Comparison of ENCODE assay signal across 20 mouse cellular contexts in genomic region chr17:84095089-84095488, GRCm38 (mm10).
DNase-seq lines count a peak whose midpoint lies in the region; ATAC-seq and TF ChIP-seq lines count a peak whose summit lies in the region.
"Had no signal": no experiment of that assay in that cellular context is flagged by ENCODE, and none has a peak within 500 bp of the region (broad histone marks: within the 10 kb centered on the region; RNA-seq: fewer than 3 reads in every experiment).

No protein-coding gene starts in this region.

- H3K4me2 ChIP-seq in forebrain, embryonic 12.5 days, result no peak overlapping the region
- no peak overlapping the region for H3K4me2 ChIP-seq in forebrain, embryonic 14.5 days (ENCODE audit: low read length)
- no peak overlapping the region for H3K4me2 ChIP-seq in lung, postnatal 0 days (replicated peaks; ENCODE audit: low read depth, low read length)
- H3K4me2 ChIP-seq: heart, embryonic 15.5 days; limb, embryonic 12.5 days; liver, embryonic 13.5 days had no signal

- H3K27me3 ChIP-seq in forebrain, embryonic 12.5 days, result no peaks in the 10 kb centered on the region
- no peaks in the 10 kb centered on the region for H3K27me3 ChIP-seq in forebrain, embryonic 14.5 days (replicated peaks; ENCODE audit: control insufficient read depth, insufficient read depth, low read length)
- no peaks in the 10 kb centered on the region for H3K27me3 ChIP-seq in lung, postnatal 0 days (replicated peaks; ENCODE audit: insufficient read depth, low read length)
- H3K27me3 ChIP-seq in embryonic facial prominence, embryonic 10.5 days (replicated peaks; ENCODE audit: low read depth, poor library complexity, severe bottlenecking), result peaks cover 24% of the 10 kb centered on the region
- H3K27me3 ChIP-seq: CH12.LX; heart, embryonic 15.5 days; neural tube, embryonic 12.5 days had no signal

- peaks cover 42% of the 10 kb centered on the region for H3K4me1 ChIP-seq in forebrain, embryonic 12.5 days
- peaks cover 19% of the 10 kb centered on the region for H3K4me1 ChIP-seq in forebrain, embryonic 14.5 days (ENCODE audit: control insufficient read depth, insufficient read depth, low read length)
- H3K4me1 ChIP-seq in lung, postnatal 0 days (ENCODE audit: insufficient read depth, low read depth, low read length), result peaks cover 4% of the 10 kb centered on the region; the same call in 1 of the 2 replicates
- H3K4me1 ChIP-seq in embryonic facial prominence, embryonic 10.5 days, result peaks cover 38% of the 10 kb centered on the region

- no peak for ATAC-seq in forebrain, embryonic 12.5 days (ENCODE audit: low FRiP score)
- no peak for ATAC-seq in forebrain, embryonic 14.5 days
- no peak for ATAC-seq in lung, postnatal 0 days
- 0 out of 2 replicates have a peak, but pooled peaks have one; percentile 34 for ATAC-seq in megakaryocyte progenitor cell, adult 5-6 weeks (replicated peaks; ENCODE audit: poor library complexity)

- H3K4me3 ChIP-seq in forebrain, embryonic 12.5 days (replicated peaks), result no peak overlapping the region
- H3K4me3 ChIP-seq in forebrain, embryonic 14.5 days (ENCODE audit: low read depth, low read length), result no peak overlapping the region
- H3K4me3 ChIP-seq in lung, postnatal 0 days (ENCODE audit: low read depth, low read length), result no peak overlapping the region
- no peak overlapping the region for H3K4me3 ChIP-seq in embryonic facial prominence, embryonic 10.5 days
- H3K4me3 ChIP-seq: heart, adult 2 months; heart, embryonic 15.5 days; limb, embryonic 12.5 days; liver, embryonic 13.5 days; neural tube, embryonic 12.5 days had no signal

- no peaks in the 10 kb centered on the region for H3K9me3 ChIP-seq in forebrain, embryonic 12.5 days
- no peaks in the 10 kb centered on the region for H3K9me3 ChIP-seq in forebrain, embryonic 14.5 days (replicated peaks; ENCODE audit: control insufficient read depth, low read length)
- no peaks in the 10 kb centered on the region for H3K9me3 ChIP-seq in lung, postnatal 0 days (ENCODE audit: low read length)
- no peaks in the 10 kb centered on the region for H3K9me3 ChIP-seq in embryonic facial prominence, embryonic 10.5 days
- H3K9me3 ChIP-seq: heart, embryonic 15.5 days; limb, embryonic 12.5 days; liver, embryonic 13.5 days; neural tube, embryonic 12.5 days had no signal

- TF ChIP-seq CTCF in lung, postnatal 0 days (IDR thresholded peaks at IDR 0.05), result no peak

- no peaks in the 10 kb centered on the region for H3K36me3 ChIP-seq in forebrain, embryonic 12.5 days (replicated peaks)
- no peaks in the 10 kb centered on the region for H3K36me3 ChIP-seq in forebrain, embryonic 14.5 days (ENCODE audit: control insufficient read depth, insufficient read depth, low read length)
- H3K36me3 ChIP-seq in lung, postnatal 0 days (ENCODE audit: insufficient read depth, low read length), result no peaks in the 10 kb centered on the region
- H3K36me3 ChIP-seq in embryonic facial prominence, embryonic 10.5 days (replicated peaks), result no peaks in the 10 kb centered on the region
- H3K36me3 ChIP-seq: heart, embryonic 15.5 days; limb, embryonic 12.5 days; liver, embryonic 13.5 days; neural tube, embryonic 12.5 days had no signal

- no peak for TF ChIP-seq EP300 in lung, postnatal 0 days (IDR thresholded peaks at IDR 0.05)

- H3K27ac ChIP-seq in forebrain, embryonic 12.5 days, result peak overlapping the region; percentile 96
- no peak overlapping the region for H3K27ac ChIP-seq in forebrain, embryonic 14.5 days (ENCODE audit: low read depth, low read length)
- no peak overlapping the region for H3K27ac ChIP-seq in lung, postnatal 0 days (ENCODE audit: low read length)
- H3K27ac ChIP-seq in embryonic facial prominence, embryonic 10.5 days (replicated peaks), result peak overlapping the region; percentile 95; the same call in 1 of the 2 replicates
- H3K27ac ChIP-seq: heart, embryonic 15.5 days; liver, embryonic 13.5 days; neural tube, embryonic 12.5 days had no signal

- WGBS in forebrain, embryonic 12.5 days, result 68% methylated on average over 2 of the region's 2 CpGs
- WGBS in forebrain, embryonic 14.5 days, result 63% methylated on average over 2 of the region's 2 CpGs
- 77% methylated on average over 2 of the region's 2 CpGs for WGBS in lung, postnatal 0 days
- 87% methylated on average over 2 of the region's 2 CpGs for WGBS in embryonic facial prominence, embryonic 10.5 days

- DNase-seq in forebrain, embryonic 14.5 days (ENCODE audit: low spot score), result no peak
- DNase-seq in lung, postnatal 0 days (ENCODE audit: low spot score), result peak; percentile 46
- DNase-seq in lung, adult 18-20 months, result no peak
- DNase-seq in embryonic facial prominence, embryonic 10.5 days (ENCODE audit: low spot score), result no peak
- DNase-seq in cerebellum, adult 11-12 months, result no peak
- DNase-seq: adrenal gland, adult 2 months; cerebellum, adult 9-10 months; heart, adult 2 months; kidney, adult 2 months; kidney, postnatal 14 days; layer of hippocampus, adult 9-11 months; liver, embryonic 13.5 days; lung, postnatal 14 days; thymus, postnatal 25 days had no signal

- H3K9ac ChIP-seq in forebrain, embryonic 12.5 days, result no peak overlapping the region
- H3K9ac ChIP-seq in forebrain, embryonic 14.5 days (ENCODE audit: low read length), result no peak overlapping the region; the same call in 1 of the 2 replicates
- no peak overlapping the region for H3K9ac ChIP-seq in lung, postnatal 0 days (replicated peaks; ENCODE audit: low read depth)
- H3K9ac ChIP-seq: heart, embryonic 15.5 days; limb, embryonic 12.5 days; liver, embryonic 13.5 days; neural tube, embryonic 12.5 days had no signal

Comparison
In these comparisons a context has a peak if more than half of its experiments do, and no peak if none do; other contexts are left out.
1. H3K27ac ChIP-seq: peak in forebrain, embryonic 12.5 days (single experiment) and embryonic facial prominence, embryonic 10.5 days (single experiment); none in forebrain, embryonic 14.5 days (single experiment) and lung, postnatal 0 days (single experiment).